Mouse (Mus musculus): ENCODE measurements around the gene Ndufa5. TPM values are rescaled to one million over a fixed set of nuclear protein-coding genes. Genes with fewer than 3 reads are reported as not detected.

The Ndufa5 gene
- polyA plus RNA-seq, 1 experiment from 2014 or later = 401 TPM

DNA sequence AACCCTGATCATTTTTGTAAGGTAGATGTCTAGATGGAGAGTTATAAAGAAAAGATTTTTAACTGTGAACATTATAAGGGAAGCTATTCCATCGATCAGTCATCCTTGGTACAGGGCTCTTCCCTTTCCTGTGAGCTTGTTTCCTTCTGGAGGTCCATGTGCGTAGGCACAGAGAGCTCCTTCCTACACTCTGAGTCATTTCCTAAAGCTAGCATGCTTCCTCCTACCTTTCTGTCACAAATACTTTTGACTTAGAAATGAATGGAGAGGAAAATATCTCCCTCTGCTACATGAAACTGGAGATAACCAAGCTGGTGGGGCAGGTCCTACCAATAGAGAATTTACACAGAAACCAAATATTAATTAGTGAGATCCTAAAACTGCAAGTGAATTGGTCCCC lies 22.0 kb upstream of the Ndufa5 start:
- Histone ChIP-seq H3K4me2 (no peak overlapping the region), H3K4me1 (replicated peaks) (no peaks in the 10 kb centered on the region), H3K36me3 (no peaks in the 10 kb centered on the region), H3K27me3 (no peaks in the 10 kb centered on the region), H3K27ac (replicated peaks) (no peak overlapping the region), H3K9ac (no peak overlapping the region), H3K9me3 (no peaks in the 10 kb centered on the region), H3K4me3 (no peak overlapping the region)
- 89% methylated on average over 2 of the region's 2 CpGs for WGBS
- ATAC-seq (ENCODE audit: low FRiP score, low read depth) = no peak

DNA sequence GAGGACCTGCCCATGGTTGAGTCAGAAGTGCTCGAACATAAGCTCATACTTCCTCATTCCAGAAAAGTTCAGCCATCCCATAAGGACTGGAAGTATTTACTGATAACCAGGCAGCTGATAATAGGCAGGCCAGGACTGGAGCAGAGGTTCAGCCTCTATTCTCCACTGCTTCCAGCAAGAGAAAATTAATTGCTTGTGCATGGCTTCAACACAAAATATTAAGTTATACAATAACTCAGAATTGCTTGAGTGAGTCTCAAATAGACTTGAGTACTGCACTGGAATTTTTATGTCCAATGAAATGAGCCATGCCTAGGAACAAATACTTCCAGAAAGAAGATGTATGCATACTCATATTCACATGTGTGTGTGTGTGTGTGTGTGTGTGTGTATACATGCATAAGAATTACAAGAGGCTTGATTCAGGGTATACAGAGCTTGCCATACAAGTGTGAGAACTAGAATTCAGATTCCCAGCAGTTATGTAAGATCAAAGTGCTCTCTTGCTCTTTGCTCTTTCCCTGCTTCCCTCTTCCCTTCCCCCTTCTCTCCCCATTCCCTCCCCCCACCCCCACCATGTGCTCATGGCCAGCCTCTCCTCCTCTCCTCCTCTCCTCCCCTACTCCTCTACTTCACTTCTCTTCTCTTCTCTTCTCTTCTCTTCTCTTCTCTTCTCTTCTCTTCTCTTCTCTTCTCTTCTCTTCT lies 19.1 kb upstream of the Ndufa5 start:
- no peaks in the 10 kb centered on the region for H3K9me3 ChIP-seq
- H3K9ac ChIP-seq = no peak overlapping the region
- H3K27me3 ChIP-seq = no peaks in the 10 kb centered on the region
- H3K4me2 ChIP-seq = no peak overlapping the region
- ATAC-seq (ENCODE audit: low FRiP score, low read depth) = no peak
- H3K27ac ChIP-seq (replicated peaks) = no peak overlapping the region
- H3K4me1 ChIP-seq (replicated peaks) = no peaks in the 10 kb centered on the region
- WGBS = 87% methylated on average over 1 of the region's 1 CpGs
- H3K4me3 ChIP-seq = no peak overlapping the region
- no peaks in the 10 kb centered on the region for H3K36me3 ChIP-seq

DNA sequence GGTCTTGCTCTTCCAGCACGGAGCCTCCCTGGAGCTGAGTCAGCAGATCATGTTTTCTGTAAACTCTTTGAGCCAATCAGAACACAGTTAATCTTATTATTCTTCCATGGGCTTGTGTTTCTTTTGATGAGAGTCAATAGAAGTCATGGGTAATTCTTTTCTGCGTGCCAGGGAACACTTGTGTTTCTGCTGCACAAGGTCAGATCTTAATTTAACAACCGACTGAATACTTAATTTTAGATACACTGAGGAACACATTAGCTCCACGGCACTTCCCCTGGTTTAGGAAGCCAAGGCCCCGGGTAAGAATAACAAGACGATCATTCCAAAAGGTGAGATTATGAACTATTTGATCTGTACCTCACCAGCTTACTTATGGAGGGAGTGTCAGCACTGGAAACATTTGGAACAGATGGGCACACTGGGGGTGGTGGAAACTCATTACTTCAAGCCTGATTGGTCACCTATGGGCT lies 15.3 kb upstream of the Ndufa5 start:
- H3K9me3 ChIP-seq = no peaks in the 10 kb centered on the region
- no peak overlapping the region for H3K27ac ChIP-seq (replicated peaks)
- no peaks in the 10 kb centered on the region for H3K36me3 ChIP-seq
- no peaks in the 10 kb centered on the region for H3K4me1 ChIP-seq (replicated peaks)
- H3K4me3 ChIP-seq = no peak overlapping the region
- no peaks in the 10 kb centered on the region for H3K27me3 ChIP-seq
- whole genome bisulfite sequencing = 67% methylated on average over 6 of the region's 6 CpGs
- H3K9ac ChIP-seq = no peak overlapping the region
- H3K4me2 ChIP-seq = no peak overlapping the region
- no peak for ATAC-seq (ENCODE audit: low FRiP score, low read depth)

DNA sequence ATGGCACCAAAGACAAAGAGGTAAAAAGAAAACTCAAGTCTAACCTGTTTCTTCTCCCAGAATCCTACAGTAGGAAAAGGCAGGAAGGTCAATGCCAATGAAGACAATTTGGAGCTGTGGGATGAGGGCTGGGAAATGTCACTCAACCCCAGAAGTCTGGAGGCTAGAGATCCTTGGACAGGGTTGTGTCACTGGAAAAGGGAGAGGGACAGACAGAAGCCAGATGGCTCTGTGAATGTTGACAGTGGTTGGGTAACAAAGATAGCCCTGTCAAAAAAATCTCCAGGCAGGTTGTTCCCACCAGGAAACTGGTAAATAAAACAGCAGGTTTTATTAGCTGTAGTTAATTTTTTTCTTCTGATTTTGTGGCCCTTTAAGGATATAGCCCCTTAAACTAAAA lies 14.6 kb upstream of the Ndufa5 start:
- no peak for ATAC-seq (ENCODE audit: low FRiP score, low read depth)
- Histone ChIP-seq H3K36me3 (no peaks in the 10 kb centered on the region), H3K27me3 (no peaks in the 10 kb centered on the region), H3K4me2 (no peak overlapping the region), H3K9ac (no peak overlapping the region), H3K27ac (replicated peaks) (no peak overlapping the region), H3K4me3 (no peak overlapping the region), H3K9me3 (no peaks in the 10 kb centered on the region), H3K4me1 (replicated peaks) (no peaks in the 10 kb centered on the region)

DNA sequence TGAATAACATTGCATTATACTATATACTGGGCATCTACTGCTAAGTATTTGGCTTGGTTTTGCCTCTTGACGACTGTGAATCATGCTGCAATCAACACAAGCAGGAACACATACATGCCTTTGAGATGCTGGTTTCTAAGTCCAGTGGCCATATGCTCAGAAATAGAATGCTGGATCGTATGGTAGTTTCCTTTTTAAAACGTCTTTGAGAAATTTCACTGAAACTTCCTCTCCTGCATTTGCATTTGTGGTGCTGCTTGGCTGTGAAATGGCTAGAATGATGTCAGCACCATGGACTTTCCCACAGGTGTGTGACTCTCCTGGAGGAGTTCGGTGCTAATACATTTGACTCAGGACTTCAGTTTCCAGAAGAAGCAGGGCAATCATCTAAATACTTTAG lies 12.3 kb upstream of the Ndufa5 start:
- no peak overlapping the region for H3K27ac ChIP-seq (replicated peaks)
- H3K36me3 ChIP-seq = no peaks in the 10 kb centered on the region
- no peak for ATAC-seq (ENCODE audit: low FRiP score, low read depth)
- H3K27me3 ChIP-seq = no peaks in the 10 kb centered on the region
- H3K9me3 ChIP-seq = no peaks in the 10 kb centered on the region
- WGBS = 81% methylated on average over 4 of the region's 4 CpGs
- no peak overlapping the region for H3K9ac ChIP-seq
- H3K4me2 ChIP-seq = no peak overlapping the region
- no peak overlapping the region for H3K4me3 ChIP-seq
- no peaks in the 10 kb centered on the region for H3K4me1 ChIP-seq (replicated peaks)

DNA sequence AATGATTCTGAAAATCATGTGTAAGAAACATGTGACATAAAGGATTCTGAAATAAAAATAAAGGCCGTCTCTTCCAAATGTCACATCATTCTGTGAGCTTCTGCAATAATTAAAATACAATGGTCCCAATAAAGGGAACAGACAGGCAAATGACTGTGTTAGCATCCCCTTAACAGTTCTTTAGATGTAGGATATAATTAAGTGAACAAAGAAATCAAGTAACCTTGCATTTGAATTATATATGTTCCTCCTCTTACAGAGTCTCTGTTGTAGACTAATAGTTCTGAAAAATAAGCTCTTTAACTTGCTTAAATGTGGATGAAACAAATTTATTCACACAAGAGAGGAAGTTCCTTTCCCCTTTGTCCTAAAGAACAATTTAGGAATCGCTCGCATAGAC lies 10.6 kb upstream of the Ndufa5 start:
- WGBS = 93% methylated on average over 3 of the region's 3 CpGs

DNA sequence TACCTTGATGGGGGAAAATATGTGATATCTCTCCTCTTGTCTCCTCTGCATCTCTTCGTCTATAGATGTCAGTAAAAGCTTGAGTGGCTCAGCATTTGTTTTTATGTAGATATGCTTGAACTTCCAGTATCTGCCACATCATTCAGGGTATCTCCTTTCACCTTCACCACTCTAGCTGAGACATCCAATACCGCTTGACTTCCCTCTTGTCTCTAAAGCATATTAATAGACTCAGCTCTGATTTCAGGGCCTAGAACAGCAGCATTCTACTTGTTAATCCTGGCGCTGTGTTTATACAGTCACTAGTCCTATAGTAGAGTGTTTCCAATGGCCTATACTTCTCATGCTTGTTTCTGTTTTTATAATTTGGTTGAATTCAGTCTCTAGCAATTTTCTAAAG lies 5.0 kb upstream of the Ndufa5 start:
- no peak overlapping the region for H3K4me2 ChIP-seq
- no peak overlapping the region for H3K27ac ChIP-seq (replicated peaks)

More for the DNA sequence above, 10.6 kb upstream of the Ndufa5 start:
- Histone ChIP-seq H3K36me3 (no peaks in the 10 kb centered on the region), H3K27ac (replicated peaks) (no peak overlapping the region), H3K4me3 (no peak overlapping the region), H3K4me2 (no peak overlapping the region), H3K9me3 (no peaks in the 10 kb centered on the region), H3K27me3 (no peaks in the 10 kb centered on the region), H3K9ac (no peak overlapping the region), H3K4me1 (replicated peaks) (no peaks in the 10 kb centered on the region)
- ATAC-seq (ENCODE audit: low FRiP score, low read depth) = no peak

DNA sequence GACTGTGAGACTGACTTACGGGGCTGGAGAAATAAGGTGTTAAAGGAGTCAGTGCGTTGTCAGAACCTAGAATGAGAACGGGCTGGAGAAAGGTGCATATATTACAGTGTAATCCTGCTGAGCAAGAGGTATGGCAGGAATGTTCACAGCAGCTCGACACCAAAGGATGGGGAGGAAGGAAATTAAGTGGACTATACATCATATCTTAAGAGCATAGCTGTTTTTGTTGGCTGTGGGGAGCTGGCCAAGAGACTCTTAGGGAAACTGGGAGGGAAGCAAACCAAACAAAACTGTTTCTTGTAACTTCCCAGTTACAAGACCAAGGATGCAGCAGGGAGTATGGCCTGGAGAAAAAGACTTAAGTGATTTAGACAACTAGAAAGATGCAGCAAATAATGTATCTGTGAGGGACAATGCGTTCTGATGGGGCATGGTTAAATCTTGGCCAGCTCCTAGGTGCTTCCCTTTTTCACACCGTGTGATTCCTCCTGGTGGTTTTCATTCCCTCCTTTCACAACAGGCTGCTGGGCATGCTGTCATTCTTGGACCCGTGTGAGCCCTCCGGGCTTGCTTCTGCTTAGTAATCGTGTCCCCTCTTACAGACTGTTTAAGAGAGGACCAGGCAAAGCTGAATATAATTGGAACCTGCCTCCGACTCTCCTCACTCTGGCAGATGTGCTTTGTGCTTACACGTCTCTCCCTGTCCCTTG lies 3.1 kb upstream of the Ndufa5 start:
- H3K4me3 ChIP-seq = 0 out of 2 replicates have a peak overlapping the region, but pooled peaks have one; percentile 10
- H3K4me2 ChIP-seq = peak overlapping the region; percentile 52
- H3K27me3 ChIP-seq = no peaks in the 10 kb centered on the region
- no peak overlapping the region for H3K27ac ChIP-seq (replicated peaks)
- H3K36me3 ChIP-seq = no peaks in the 10 kb centered on the region
- ATAC-seq (ENCODE audit: low FRiP score, low read depth) = no peak
- WGBS = 55% methylated on average over 11 of the region's 11 CpGs
- H3K9me3 ChIP-seq = no peaks in the 10 kb centered on the region
- 0 out of 2 replicates have a peak overlapping the region, but pooled peaks have one; percentile 13 for H3K9ac ChIP-seq
- peaks cover 27% of the 10 kb centered on the region for H3K4me1 ChIP-seq (replicated peaks)

More for the DNA sequence above, 5.0 kb upstream of the Ndufa5 start:
- H3K36me3 ChIP-seq = no peaks in the 10 kb centered on the region
- H3K9ac ChIP-seq = no peak overlapping the region
- H3K4me3 ChIP-seq = no peak overlapping the region
- no peaks in the 10 kb centered on the region for H3K9me3 ChIP-seq
- no peak for ATAC-seq (ENCODE audit: low FRiP score, low read depth)
- no peaks in the 10 kb centered on the region for H3K27me3 ChIP-seq
- peaks cover 18% of the 10 kb centered on the region for H3K4me1 ChIP-seq (replicated peaks)
- WGBS = 83% methylated on average over 3 of the region's 3 CpGs

DNA sequence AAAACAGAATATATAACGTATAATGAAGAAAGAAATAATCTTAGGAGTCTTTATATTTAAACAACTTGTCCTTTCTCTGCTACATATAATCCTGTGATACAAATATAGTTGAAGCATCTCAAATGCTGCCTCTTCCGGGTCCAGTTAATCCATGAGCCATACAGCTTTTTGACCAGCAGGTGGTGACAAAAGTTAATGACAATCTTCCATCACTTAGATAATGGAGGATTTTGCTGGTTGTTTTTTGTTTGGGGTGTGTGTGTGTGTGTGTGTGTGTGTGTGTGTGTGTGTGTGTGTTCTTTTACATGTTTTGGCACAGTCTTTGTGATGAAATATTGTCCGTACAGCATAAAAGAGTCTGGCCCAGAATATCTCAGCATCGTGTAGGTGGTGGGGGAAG lies 2.4 kb upstream of the Ndufa5 start:
- Histone ChIP-seq H3K9me3 (no peaks in the 10 kb centered on the region), H3K9ac (no peak overlapping the region), H3K4me2 (peak overlapping the region; percentile 52), H3K27me3 (no peaks in the 10 kb centered on the region), H3K4me1 (replicated peaks) (peaks cover 31% of the 10 kb centered on the region), H3K4me3 (0 out of 2 replicates have a peak overlapping the region, but pooled peaks have one; percentile 10), H3K36me3 (no peaks in the 10 kb centered on the region), H3K27ac (replicated peaks) (no peak overlapping the region)
- 24% methylated on average over 4 of the region's 4 CpGs for WGBS
- ATAC-seq (ENCODE audit: low FRiP score, low read depth) = no peak

DNA sequence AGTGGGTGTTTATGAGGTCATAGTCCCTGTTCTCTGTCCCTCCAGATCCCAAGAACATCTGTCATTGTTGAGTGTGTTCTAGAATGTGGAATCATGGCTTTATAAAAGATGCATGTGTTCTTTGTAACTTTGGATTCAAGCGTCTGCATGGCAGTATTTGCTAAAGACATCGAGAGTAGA lies 141 bp upstream of the Ndufa5 start, which contains the start of gene Asb15:
Gene Asb15, plus strand, starts transcription at position 81 of the 180 bp plus-strand sequence.
- peak within 1 kb of the TSS; percentile 71 for H3K4me2 ChIP-seq
- ATAC-seq (ENCODE audit: low FRiP score, low read depth) = no peak
- H3K36me3 ChIP-seq = no peaks in the 10 kb centered on the region; the same call in 1 of the 2 replicates
- peak within 1 kb of the TSS; percentile 59 for H3K27ac ChIP-seq (replicated peaks)
- 48% methylated on average over 2 of the region's 2 CpGs for WGBS
- peak within 1 kb of the TSS; percentile 81 for H3K4me3 ChIP-seq
- H3K4me1 ChIP-seq (replicated peaks) = peaks cover 31% of the 10 kb centered on the region
- peak within 1 kb of the TSS; percentile 75 for H3K9ac ChIP-seq
- no peaks in the 10 kb centered on the region for H3K27me3 ChIP-seq
- no peaks in the 10 kb centered on the region for H3K9me3 ChIP-seq

DNA sequence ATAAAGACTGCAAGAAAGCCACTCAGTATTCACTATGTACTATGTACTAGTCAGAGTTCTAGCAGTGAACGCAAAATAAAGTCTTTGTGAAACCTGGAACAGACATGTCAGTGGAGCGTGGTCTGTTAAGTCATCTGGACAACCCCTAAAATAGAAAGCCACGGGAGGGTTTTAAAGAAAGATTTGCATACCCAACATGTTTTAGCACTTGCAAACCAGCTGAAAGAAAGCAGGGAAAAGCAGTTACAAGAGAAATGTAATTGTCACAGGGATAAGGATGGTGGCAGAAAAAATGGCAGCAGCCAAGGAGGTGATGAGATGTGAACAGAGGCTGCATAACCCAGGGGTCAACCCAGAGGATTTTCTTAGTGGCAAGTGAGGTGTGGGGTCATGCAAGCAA lies 2.1 kb downstream of the Ndufa5 start:
- Histone ChIP-seq H3K9ac (no peak overlapping the region), H3K4me2 (peak overlapping the region; percentile 71), H3K36me3 (peaks cover 10% of the 10 kb centered on the region; the same call in 1 of the 2 replicates), H3K4me3 (no peak overlapping the region), H3K27me3 (no peaks in the 10 kb centered on the region), H3K4me1 (replicated peaks) (peaks cover 25% of the 10 kb centered on the region), H3K27ac (replicated peaks) (no peak overlapping the region), H3K9me3 (no peaks in the 10 kb centered on the region)
- no peak for ATAC-seq (ENCODE audit: low FRiP score, low read depth)
- 85% methylated on average over 3 of the region's 3 CpGs for WGBS

DNA sequence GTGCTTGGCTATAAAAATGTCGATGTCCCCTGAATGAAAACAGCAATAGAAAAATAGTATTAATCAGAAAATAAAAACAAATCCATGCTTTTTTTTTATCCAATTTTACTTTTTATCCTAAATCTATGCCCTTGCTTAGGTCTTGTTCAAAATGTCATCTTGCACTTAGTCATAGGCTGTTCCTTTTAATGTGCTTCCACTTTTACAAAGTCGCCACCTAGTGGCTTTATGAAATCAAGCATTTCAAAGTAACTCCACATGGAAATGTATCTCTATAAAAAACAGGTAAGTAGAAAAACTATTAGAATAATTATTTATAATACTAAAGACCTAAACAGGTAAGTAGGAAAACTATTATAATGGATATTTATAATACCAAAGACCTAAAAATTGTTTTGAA lies 11.6 kb downstream of the Ndufa5 start:
- H3K9me3 ChIP-seq = no peaks in the 10 kb centered on the region
- no peak overlapping the region for H3K4me3 ChIP-seq
- peak; percentile 71 for ATAC-seq (ENCODE audit: low FRiP score, low read depth)
- H3K27ac ChIP-seq (replicated peaks) = no peak overlapping the region
- peaks cover 10% of the 10 kb centered on the region for H3K4me1 ChIP-seq (replicated peaks)
- no peak overlapping the region for H3K4me2 ChIP-seq
- H3K9ac ChIP-seq = no peak overlapping the region
- WGBS = 43% methylated on average over 2 of the region's 2 CpGs
- no peaks in the 10 kb centered on the region for H3K27me3 ChIP-seq
- H3K36me3 ChIP-seq = peaks cover 19% of the 10 kb centered on the region

Data from hindbrain, embryonic 15.5 days (tissue).